Mouse (Mus musculus) heart, embryonic 11.5 days (tissue): ENCODE results near the gene 1700014D04Rik. TPM values are rescaled to one million over a fixed set of nuclear protein-coding genes. Genes with fewer than 3 reads are reported as not detected.

Experiments used
- ATAC-seq: fragments of 200-750 bp; cut with Nextera tagmentation; replicated peaks from 2 replicates; pipeline ENCODE4 v1.8.0; 2017; ENCODE audit warnings: moderate library complexity; ENCODE audit not compliant: insufficient number of reproducible peaks, low FRiP score, low TSS enrichment
- H3K27ac ChIP-seq: fragments of 300-500 bp; sonication (generic); 2 replicates; pipeline ENCODE4 v1.5.1; 2014; ENCODE audit warnings: mild to moderate bottlenecking, low read depth, low read length
- H3K27me3 ChIP-seq: fragments of 300-500 bp; sonication (generic); 2 replicates; pipeline ENCODE4 v1.6.1; 2014; ENCODE audit warnings: mild to moderate bottlenecking, low read length, mixed read lengths; ENCODE audit not compliant: control insufficient read depth, insufficient read depth
- H3K36me3 ChIP-seq: fragments of 300-500 bp; sonication (generic); 2 replicates; pipeline ENCODE4 v1.6.1; 2014; ENCODE audit warnings: mild to moderate bottlenecking, low read length, moderate library complexity, mixed read lengths; ENCODE audit not compliant: control insufficient read depth, insufficient read depth
- H3K4me1 ChIP-seq: fragments of 300-500 bp; sonication (generic); 2 replicates; pipeline ENCODE4 v1.6.1; 2014; ENCODE audit warnings: low read length; ENCODE audit not compliant: control insufficient read depth, insufficient read depth
- H3K4me2 ChIP-seq: fragments of 300-500 bp; sonication (generic); 2 replicates; pipeline ENCODE4 v1.6.1; 2014; ENCODE audit warnings: mild to moderate bottlenecking, moderate library complexity
- H3K4me3 ChIP-seq: fragments of 300-500 bp; sonication (generic); 2 replicates; pipeline ENCODE4 v1.5.1; 2014; ENCODE audit warnings: low read depth, low read length
- H3K9ac ChIP-seq: fragments of 300-500 bp; sonication (generic); 2 replicates; pipeline ENCODE4 v1.6.1; 2014; ENCODE audit warnings: mild to moderate bottlenecking, low read depth, low read length, moderate library complexity
- H3K9me3 ChIP-seq: fragments of 300-500 bp; sonication (generic); replicated peaks from 2 replicates; pipeline ENCODE4 v1.6.1; 2016; ENCODE audit warnings: low read length; ENCODE audit not compliant: control insufficient read depth
- WGBS: fragments of 180-500 bp; shearing (Covaris S2); extraction: QIAGEN DNeasy Blood & Tissue Kit; methylation state at CpG from one replicate; pipeline ENCODE4 v1.1.7; 2014; ENCODE audit not compliant: insufficient replicate concordance; 5-methylcytosine and 5-hydroxymethylcytosine counted together
- polyA plus RNA-seq: library from polyadenylated mRNA; unstranded; fragments of >200 nt; fragmentation: Nextera tagmentation; extraction: Ambion mirVana; gene quantifications from 2 replicates; pipeline ENCODE4 v1.2.1, GENCODE M21; 2014

1700014D04Rik gene
- polyA plus RNA-seq, 1 experiment from 2014 or later = not detected

DNA sequence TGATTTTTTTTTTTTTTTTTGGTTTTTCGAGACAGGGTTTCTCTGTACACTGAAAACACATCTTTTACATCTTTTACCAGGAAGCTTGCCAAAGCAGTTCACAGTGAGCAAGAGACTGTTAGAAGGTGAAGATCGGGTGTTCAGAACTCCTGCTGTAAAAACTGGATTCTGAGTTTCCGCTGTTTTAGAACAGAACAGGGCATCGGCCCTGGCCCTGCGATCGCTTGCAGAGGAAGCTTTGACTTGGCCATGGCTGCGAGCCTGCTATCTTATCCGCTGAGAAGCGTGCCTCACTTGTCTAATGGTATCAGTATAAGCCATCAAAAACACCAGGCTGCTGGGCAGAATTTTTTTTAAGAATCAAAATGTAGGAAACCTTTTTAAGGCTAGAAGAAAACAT, 24.3 kb upstream of the 1700014D04Rik start:
- peak overlapping the region; percentile 100 for H3K27ac ChIP-seq
- peak overlapping the region; percentile 80 for H3K4me2 ChIP-seq
- H3K4me1 ChIP-seq = peaks cover 38% of the 10 kb centered on the region
- ATAC-seq = no peak
- no peaks in the 10 kb centered on the region for H3K27me3 ChIP-seq
- H3K36me3 ChIP-seq = no peaks in the 10 kb centered on the region
- peak overlapping the region; percentile 86 for H3K4me3 ChIP-seq
- 29% methylated on average over 9 of the region's 9 CpGs for WGBS
- no peaks in the 10 kb centered on the region for H3K9me3 ChIP-seq
- H3K9ac ChIP-seq = peak overlapping the region; percentile 95

DNA sequence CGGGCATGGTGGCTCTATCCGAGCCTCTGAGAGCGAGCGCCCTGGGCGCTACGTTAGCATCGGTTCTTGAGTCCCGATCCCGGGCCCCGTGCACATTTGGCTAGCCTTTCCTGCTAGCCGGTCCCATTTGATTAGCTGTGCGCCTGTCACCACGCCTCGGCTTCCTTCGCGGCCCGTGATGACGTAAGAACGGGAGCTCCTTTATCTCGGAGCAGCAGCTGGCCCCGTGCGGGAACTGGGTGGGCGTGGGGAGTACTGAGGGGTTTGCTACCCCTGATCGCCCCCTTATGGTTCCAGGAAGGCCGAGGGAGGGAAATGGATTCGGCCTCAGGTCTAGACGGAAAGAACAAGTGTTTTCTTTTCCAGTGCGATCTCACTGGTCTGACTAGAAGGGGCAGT, 23.6 kb upstream of the 1700014D04Rik start:
- WGBS = under 1% methylated on average over 28 of the region's 28 CpGs
- H3K27ac ChIP-seq = peak overlapping the region; percentile 100
- H3K4me2 ChIP-seq = peak overlapping the region; percentile 80
- H3K9ac ChIP-seq = peak overlapping the region; percentile 95
- ATAC-seq = peak; percentile 89
- H3K36me3 ChIP-seq = no peaks in the 10 kb centered on the region
- no peaks in the 10 kb centered on the region for H3K9me3 ChIP-seq
- H3K4me1 ChIP-seq = peaks cover 39% of the 10 kb centered on the region
- H3K4me3 ChIP-seq = peak overlapping the region; percentile 86
- no peaks in the 10 kb centered on the region for H3K27me3 ChIP-seq

DNA sequence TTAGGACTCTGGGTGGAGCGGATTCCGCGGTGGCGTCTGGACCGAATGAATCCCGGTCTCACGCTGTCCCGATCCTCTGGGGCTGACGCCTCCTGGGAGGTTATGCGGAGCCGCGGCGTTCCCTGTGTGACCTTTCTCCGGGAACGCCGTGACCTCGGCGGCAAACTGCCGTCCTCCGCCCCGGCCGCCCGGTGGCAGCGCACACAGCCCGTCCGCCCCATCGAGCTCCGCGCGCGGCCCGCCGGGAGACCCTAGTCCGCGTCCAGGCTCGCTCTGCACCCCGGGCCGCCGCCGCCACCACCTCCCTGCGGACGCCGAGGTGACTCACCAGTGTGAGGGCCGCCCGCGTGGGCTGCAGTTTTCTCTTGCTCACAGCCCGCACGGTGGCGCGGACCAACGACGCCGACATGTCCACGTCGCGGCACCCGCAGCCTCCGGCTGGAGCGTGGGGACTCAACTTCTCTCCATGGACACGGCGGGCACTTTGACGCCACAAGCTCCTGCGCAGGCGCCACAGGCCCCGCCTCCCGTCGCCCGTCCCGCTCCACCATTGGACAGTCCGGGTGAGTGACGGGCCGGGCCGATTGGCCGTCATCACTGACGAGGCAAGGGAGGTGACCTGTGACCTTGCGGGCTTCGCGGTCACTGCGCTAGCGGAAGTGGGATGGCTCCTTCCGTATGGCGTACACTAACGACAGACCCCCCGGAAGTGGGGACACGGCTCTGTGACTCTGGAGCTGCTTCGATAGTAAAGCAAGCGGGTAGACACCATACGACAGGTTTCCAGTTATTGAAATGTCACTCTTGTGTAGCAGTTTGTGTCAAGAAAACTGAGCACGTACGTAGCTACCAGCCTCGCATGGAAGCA, 23.0 kb upstream of the 1700014D04Rik start, which contains the start of gene Isca1:
TSS of gene Isca1 (minus strand) at position 515 of the 868 bp plus-strand sequence.
- no peaks in the 10 kb centered on the region for H3K9me3 ChIP-seq
- H3K4me1 ChIP-seq = peaks cover 39% of the 10 kb centered on the region
- no peaks in the 10 kb centered on the region for H3K27me3 ChIP-seq
- peak within 1 kb of the TSS; percentile 80 for H3K4me2 ChIP-seq
- peak within 1 kb of the TSS; percentile 95 for H3K9ac ChIP-seq
- peak; percentile 97 for ATAC-seq
- under 1% methylated on average over 88 of the region's 91 CpGs for WGBS
- peak within 1 kb of the TSS; percentile 86 for H3K4me3 ChIP-seq
- H3K36me3 ChIP-seq = no peaks in the 10 kb centered on the region
- peak within 1 kb of the TSS; percentile 100 for H3K27ac ChIP-seq

DNA sequence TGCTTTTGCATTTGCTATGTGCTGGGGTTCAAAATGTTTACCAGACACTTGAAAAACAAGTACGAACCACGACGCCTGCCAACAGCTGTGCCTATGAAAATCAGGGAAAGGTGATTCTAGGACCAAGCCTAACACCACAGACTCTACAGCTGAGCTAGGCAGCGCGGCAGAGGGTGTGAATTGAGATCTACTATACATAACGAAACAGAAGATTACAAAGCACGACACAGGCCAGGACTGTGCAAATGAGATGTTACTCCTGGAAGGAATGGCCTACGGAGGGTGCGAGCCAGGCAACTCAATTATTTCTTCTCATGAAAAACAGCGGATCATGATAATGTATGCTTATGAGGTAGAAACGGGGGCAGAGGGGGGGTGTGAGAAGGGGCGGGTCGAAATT, 22.0 kb upstream of the 1700014D04Rik start:
- Histone ChIP-seq H3K4me1 (peaks cover 39% of the 10 kb centered on the region), H3K27ac (no peak overlapping the region), H3K9me3 (no peaks in the 10 kb centered on the region), H3K4me3 (peak overlapping the region; percentile 86), H3K9ac (peak overlapping the region; percentile 95), H3K36me3 (no peaks in the 10 kb centered on the region), H3K27me3 (no peaks in the 10 kb centered on the region), H3K4me2 (peak overlapping the region; percentile 80)
- 23% methylated on average over 13 of the region's 13 CpGs for WGBS
- ATAC-seq = no peak

DNA sequence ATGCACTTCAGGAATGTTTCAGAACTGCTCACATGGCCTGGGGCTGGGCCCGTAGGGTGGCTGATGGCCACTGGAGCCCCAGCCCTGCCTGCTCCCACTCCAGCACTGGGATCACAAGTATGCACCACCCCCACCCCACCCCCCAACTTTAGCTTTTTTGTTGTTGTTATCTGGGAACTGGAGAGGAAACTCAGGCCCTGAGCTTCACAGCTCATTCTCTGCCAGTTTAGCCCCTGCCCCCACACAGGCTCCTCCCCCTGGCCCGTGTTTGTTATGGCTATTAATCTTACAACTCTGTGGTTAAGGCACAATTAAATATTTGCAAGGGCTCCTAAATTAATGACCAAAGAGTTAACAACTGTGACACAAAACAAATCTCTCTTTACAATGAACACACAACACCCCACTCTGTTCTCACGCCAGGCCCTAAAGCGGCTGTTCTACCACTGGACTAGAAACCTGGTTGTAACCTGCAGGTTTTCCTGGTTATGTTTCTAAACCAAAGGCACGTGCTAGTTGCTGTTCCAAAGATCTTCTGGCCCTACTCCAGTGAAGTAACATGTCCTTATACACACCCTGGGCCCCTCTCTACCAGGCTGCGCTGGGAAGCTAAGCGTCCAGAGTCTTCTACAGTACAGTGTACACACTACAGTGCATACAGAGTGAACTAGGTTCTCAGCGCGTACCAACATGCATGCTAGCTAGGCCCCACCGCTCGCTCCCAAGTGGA, 20.4 kb upstream of the 1700014D04Rik start:
- peaks cover 38% of the 10 kb centered on the region for H3K4me1 ChIP-seq
- no peaks in the 10 kb centered on the region for H3K36me3 ChIP-seq
- no peak for ATAC-seq
- WGBS = 64% methylated on average over 11 of the region's 11 CpGs
- H3K9ac ChIP-seq = peak overlapping the region; percentile 50; the same call in 1 of the 2 replicates
- H3K9me3 ChIP-seq = no peaks in the 10 kb centered on the region
- H3K27ac ChIP-seq = peak overlapping the region; percentile 31
- H3K4me2 ChIP-seq = peak overlapping the region; percentile 80
- H3K27me3 ChIP-seq = no peaks in the 10 kb centered on the region
- H3K4me3 ChIP-seq = peak overlapping the region; percentile 25

DNA sequence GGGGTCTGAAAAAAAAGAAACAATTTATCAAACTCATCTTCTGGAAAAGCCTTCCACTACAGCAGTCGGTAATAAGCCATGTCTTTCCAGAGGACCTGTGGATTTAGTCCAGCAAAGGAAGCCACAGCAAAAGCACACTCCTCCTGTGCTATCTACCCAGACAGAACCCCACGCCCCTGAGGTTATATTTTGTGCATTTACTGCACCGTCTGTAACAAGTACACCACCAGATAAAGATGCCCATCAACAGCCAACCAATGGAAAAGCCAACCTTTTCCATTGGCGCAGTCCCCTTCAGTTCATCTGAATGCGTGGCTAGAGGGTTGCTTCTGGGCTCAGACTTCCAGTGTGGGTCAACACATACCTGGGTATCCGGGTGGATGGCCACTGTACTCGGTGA, 16.2 kb upstream of the 1700014D04Rik start:
- H3K4me2 ChIP-seq = no peak overlapping the region
- no peak for ATAC-seq
- no peaks in the 10 kb centered on the region for H3K9me3 ChIP-seq
- no peak overlapping the region for H3K4me3 ChIP-seq
- H3K27ac ChIP-seq = no peak overlapping the region
- no peak overlapping the region for H3K9ac ChIP-seq
- no peaks in the 10 kb centered on the region for H3K27me3 ChIP-seq
- H3K4me1 ChIP-seq = peaks cover 23% of the 10 kb centered on the region
- peaks cover 17% of the 10 kb centered on the region for H3K36me3 ChIP-seq
- WGBS = 87% methylated on average over 7 of the region's 7 CpGs

DNA sequence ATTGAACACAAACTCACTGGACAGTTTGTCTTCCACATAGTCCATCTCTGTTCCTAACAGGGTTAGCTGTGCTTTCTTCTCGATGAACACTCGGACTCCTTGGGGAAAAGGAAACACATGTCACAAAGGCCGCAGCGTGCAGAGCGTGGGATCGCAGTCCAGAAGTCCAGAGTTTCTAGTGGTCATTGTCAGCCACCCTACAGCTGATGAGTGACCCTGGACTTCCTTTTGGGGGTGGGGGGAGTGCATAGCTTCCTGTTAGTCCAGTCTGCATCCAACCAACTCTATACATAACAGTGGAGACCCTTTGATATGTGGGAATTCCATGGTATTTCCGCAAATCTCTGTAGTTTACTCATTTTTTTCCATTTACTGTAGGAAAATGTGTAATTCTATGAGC, 10.4 kb upstream of the 1700014D04Rik start:
- H3K36me3 ChIP-seq = peaks cover 25% of the 10 kb centered on the region
- 72% methylated on average over 7 of the region's 7 CpGs for WGBS
- no peak for ATAC-seq

DNA sequence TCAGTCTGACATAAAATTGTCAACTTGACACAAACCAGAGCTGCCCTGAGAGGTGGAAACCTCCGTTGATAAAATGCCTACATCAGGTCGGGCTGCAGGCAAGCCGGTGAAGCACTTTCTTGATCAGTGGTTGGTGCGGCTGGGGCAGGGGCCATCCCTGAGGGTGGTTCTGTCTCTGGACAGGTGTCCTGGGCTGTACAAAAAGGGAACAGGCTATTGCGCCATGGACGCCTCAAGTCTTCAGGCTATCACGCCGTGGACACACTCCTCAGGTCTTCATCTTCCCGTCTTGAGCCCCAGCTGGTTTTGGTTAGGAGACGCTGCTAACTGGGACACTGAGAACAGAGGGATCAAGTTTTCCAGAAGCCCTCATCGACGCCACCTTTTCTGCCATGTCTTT, 3.8 kb upstream of the 1700014D04Rik start:
- WGBS = 65% methylated on average over 12 of the region's 12 CpGs
- no peak overlapping the region for H3K9ac ChIP-seq
- no peak for ATAC-seq
- no peaks in the 10 kb centered on the region for H3K27me3 ChIP-seq
- no peaks in the 10 kb centered on the region for H3K9me3 ChIP-seq
- H3K4me3 ChIP-seq = no peak overlapping the region
- 0 out of 2 replicates have a peak, but pooled peaks cover 2% of the 10 kb centered on the region for H3K4me1 ChIP-seq
- peaks cover 5% of the 10 kb centered on the region; the same call in 1 of the 2 replicates for H3K36me3 ChIP-seq
- H3K27ac ChIP-seq = no peak overlapping the region
- no peak overlapping the region for H3K4me2 ChIP-seq

More for the DNA sequence above, 10.4 kb upstream of the 1700014D04Rik start:
- Histone ChIP-seq H3K9me3 (no peaks in the 10 kb centered on the region), H3K9ac (no peak overlapping the region), H3K4me2 (no peak overlapping the region), H3K4me1 (0 out of 2 replicates have a peak, but pooled peaks cover 2% of the 10 kb centered on the region), H3K4me3 (no peak overlapping the region), H3K27me3 (no peaks in the 10 kb centered on the region), H3K27ac (no peak overlapping the region)
